ENCODE assay signal across 24 mouse cellular contexts in the genomic region with DNA sequence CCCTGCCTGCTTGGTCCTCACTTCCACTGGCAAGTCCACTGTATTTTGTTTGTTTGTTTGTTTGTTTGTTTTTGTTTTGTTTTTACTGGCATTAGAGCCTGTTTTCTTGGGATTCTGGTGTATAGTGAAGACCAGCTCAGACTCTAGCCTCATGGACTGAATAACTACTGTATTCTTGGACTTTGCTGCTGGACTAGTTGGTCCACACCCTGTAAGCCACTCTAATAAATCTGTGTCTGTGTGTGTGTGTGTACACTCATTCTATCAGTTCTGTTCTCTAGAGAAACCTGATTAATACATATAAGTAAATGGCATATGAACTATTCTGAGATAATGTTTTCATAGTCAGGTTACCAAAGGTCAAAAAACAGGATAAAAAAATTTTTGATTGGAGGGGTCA. TPM values are rescaled to one million over a fixed set of nuclear protein-coding genes. Genes with fewer than 3 reads are reported as not detected.
DNase-seq lines count a peak whose midpoint lies in the region; ATAC-seq and TF ChIP-seq lines count a peak whose summit lies in the region.
"Had no signal": no experiment of that assay in that cellular context is flagged by ENCODE, and none has a peak within 500 bp of the region (broad histone marks: within the 10 kb centered on the region; RNA-seq: fewer than 3 reads in every experiment).

No protein-coding gene starts in this region.

- H3K9ac ChIP-seq in intestine, embryonic 16.5 days (ENCODE audit: low read depth, low read length): no peak overlapping the region
- H3K9ac ChIP-seq in intestine, embryonic 15.5 days: no peak overlapping the region
- no peak overlapping the region for H3K9ac ChIP-seq in intestine, postnatal 0 days (ENCODE audit: low read depth, low read length)
- H3K9ac ChIP-seq in stomach, postnatal 0 days (ENCODE audit: low read length): no peak overlapping the region
- H3K9ac ChIP-seq: embryonic facial prominence, embryonic 12.5 days; forebrain, embryonic 13.5 days; forebrain, embryonic 15.5 days; forebrain, postnatal 0 days had no signal

- ATAC-seq in intestine, embryonic 16.5 days: peak; percentile 52; the same call in 1 of the 2 replicates
- ATAC-seq in intestine, embryonic 15.5 days: no peak
- ATAC-seq in intestine, postnatal 0 days: peak; percentile 73
- ATAC-seq in stomach, postnatal 0 days (ENCODE audit: low FRiP score, low TSS enrichment): peak; percentile 51; the same call in 1 of the 2 replicates
- ATAC-seq in cerebellum, adult (ENCODE audit: insufficient number of reproducible peaks, low FRiP score, low TSS enrichment): no peak
- ATAC-seq: activated CD4-positive, CD25-positive, alpha-beta regulatory T cell, adult 4 months; CD4-positive, CD25-positive, alpha-beta regulatory T cell, adult 4 months; forebrain, embryonic 13.5 days; forebrain, embryonic 15.5 days; forebrain, postnatal 0 days; Patski had no signal

- no peak for TF ChIP-seq EP300 in stomach, postnatal 0 days (optimal IDR thresholded peaks at IDR 0.05)

- H3K9me3 ChIP-seq in intestine, embryonic 16.5 days (ENCODE audit: control insufficient read depth, low read length): no peaks in the 10 kb centered on the region
- H3K9me3 ChIP-seq in intestine, embryonic 15.5 days: no peaks in the 10 kb centered on the region
- H3K9me3 ChIP-seq in intestine, postnatal 0 days (ENCODE audit: control insufficient read depth): no peaks in the 10 kb centered on the region
- H3K9me3 ChIP-seq in stomach, postnatal 0 days (ENCODE audit: control insufficient read depth, low read length): no peaks in the 10 kb centered on the region
- H3K9me3 ChIP-seq: embryonic facial prominence, embryonic 10.5 days; embryonic facial prominence, embryonic 12.5 days; forebrain, embryonic 13.5 days; forebrain, embryonic 15.5 days; G1E had no signal

- H3K4me3 ChIP-seq in intestine, embryonic 16.5 days (ENCODE audit: low read length): no peak overlapping the region
- H3K4me3 ChIP-seq in intestine, embryonic 15.5 days (replicated peaks): no peak overlapping the region
- no peak overlapping the region for H3K4me3 ChIP-seq in intestine, postnatal 0 days (ENCODE audit: low read depth, low read length)
- H3K4me3 ChIP-seq in stomach, postnatal 0 days (ENCODE audit: low read depth, low read length): no peak overlapping the region
- H3K4me3 ChIP-seq: embryonic facial prominence, embryonic 10.5 days; embryonic facial prominence, embryonic 12.5 days; forebrain, embryonic 13.5 days; forebrain, embryonic 15.5 days had no signal

- no peak for TF ChIP-seq CTCF in intestine, postnatal 0 days (IDR thresholded peaks at IDR 0.05; ENCODE audit: low read depth)
- TF ChIP-seq CTCF in stomach, postnatal 0 days (IDR thresholded peaks at IDR 0.05; ENCODE audit: low read depth): no peak

- no peaks in the 10 kb centered on the region for H3K36me3 ChIP-seq in intestine, embryonic 16.5 days (ENCODE audit: control insufficient read depth, insufficient read depth, low read length)
- no peaks in the 10 kb centered on the region for H3K36me3 ChIP-seq in intestine, embryonic 15.5 days
- H3K36me3 ChIP-seq in intestine, postnatal 0 days (ENCODE audit: control insufficient read depth, insufficient read depth): peaks cover 9% of the 10 kb centered on the region; the same call in 1 of the 2 replicates
- no peaks in the 10 kb centered on the region; the same call in 1 of the 2 replicates for H3K36me3 ChIP-seq in stomach, postnatal 0 days (ENCODE audit: control insufficient read depth, insufficient read depth, low read length)
- H3K36me3 ChIP-seq: embryonic facial prominence, embryonic 12.5 days had no signal

- H3K27ac ChIP-seq in intestine, embryonic 16.5 days (ENCODE audit: low read length): no peak overlapping the region
- H3K27ac ChIP-seq in intestine, embryonic 15.5 days: no peak overlapping the region
- peak overlapping the region; percentile 50; the same call in 1 of the 2 replicates for H3K27ac ChIP-seq in intestine, postnatal 0 days (ENCODE audit: low read depth, low read length)
- no peak overlapping the region for H3K27ac ChIP-seq in stomach, postnatal 0 days (replicated peaks)
- H3K27ac ChIP-seq: embryonic facial prominence, embryonic 10.5 days; embryonic facial prominence, embryonic 12.5 days; forebrain, embryonic 13.5 days; forebrain, embryonic 15.5 days had no signal

- no peak for DNase-seq in stomach, postnatal 0 days (ENCODE audit: low spot score)
- DNase-seq: adrenal gland, adult 8-10 months; adrenal gland, postnatal 14 days; adrenal gland, postnatal 36 days; B cell, adult 2 months; cerebellum, adult 11 months; cerebellum, adult 18-20 months; cerebellum, adult 8-10 months; cerebellum, adult 9-11 months; cerebellum, postnatal 14 days; forebrain, postnatal 0 days had no signal

- no peaks in the 10 kb centered on the region for H3K27me3 ChIP-seq in intestine, embryonic 16.5 days (replicated peaks; ENCODE audit: control insufficient read depth, insufficient read depth, low read length)
- H3K27me3 ChIP-seq in intestine, embryonic 15.5 days (replicated peaks): no peaks in the 10 kb centered on the region
- no peaks in the 10 kb centered on the region for H3K27me3 ChIP-seq in intestine, postnatal 0 days (replicated peaks; ENCODE audit: control insufficient read depth, insufficient read depth, low read length)
- H3K27me3 ChIP-seq in stomach, postnatal 0 days (ENCODE audit: control insufficient read depth, insufficient read depth, low read length): no peaks in the 10 kb centered on the region
- H3K27me3 ChIP-seq: CH12.LX; embryonic facial prominence, embryonic 12.5 days; forebrain, embryonic 13.5 days; forebrain, embryonic 15.5 days; Patski had no signal

- H3K4me2 ChIP-seq in intestine, embryonic 16.5 days (ENCODE audit: low read depth, low read length): no peak overlapping the region
- no peak overlapping the region for H3K4me2 ChIP-seq in intestine, embryonic 15.5 days (replicated peaks)
- no peak overlapping the region for H3K4me2 ChIP-seq in intestine, postnatal 0 days (replicated peaks; ENCODE audit: low read depth)
- H3K4me2 ChIP-seq in stomach, postnatal 0 days (replicated peaks; ENCODE audit: low read depth): no peak overlapping the region
- H3K4me2 ChIP-seq: embryonic facial prominence, embryonic 12.5 days; forebrain, embryonic 13.5 days; forebrain, embryonic 15.5 days had no signal

- H3K4me1 ChIP-seq in intestine, embryonic 16.5 days (ENCODE audit: control insufficient read depth, insufficient read depth, low read length): peaks cover 5% of the 10 kb centered on the region; the same call in 1 of the 2 replicates
- H3K4me1 ChIP-seq in intestine, embryonic 15.5 days (replicated peaks): no peaks in the 10 kb centered on the region
- H3K4me1 ChIP-seq in intestine, postnatal 0 days (replicated peaks; ENCODE audit: control insufficient read depth, insufficient read depth, low read length): no peaks in the 10 kb centered on the region
- H3K4me1 ChIP-seq in stomach, postnatal 0 days (replicated peaks; ENCODE audit: control insufficient read depth, insufficient read depth): no peaks in the 10 kb centered on the region
- H3K4me1 ChIP-seq: embryonic facial prominence, embryonic 10.5 days; embryonic facial prominence, embryonic 12.5 days; forebrain, embryonic 13.5 days; forebrain, embryonic 15.5 days had no signal

RNA-seq across cellular contexts. Expression of a gene that starts 8.1 kb away (rescaled TPM):
- polyA plus RNA-seq in intestine, embryonic 16.5 days (2015; fragmentation: Nextera tagmentation; extraction: Ambion mirVana): 15.6 and 15.8 TPM in 2 replicates
- polyA plus RNA-seq in intestine, embryonic 15.5 days (2015; fragmentation: Nextera tagmentation; extraction: Ambion mirVana): 13.9 and 14.3 TPM in 2 replicates
- polyA plus RNA-seq in intestine, postnatal 0 days (2015; fragmentation: Nextera tagmentation; extraction: Ambion mirVana): 11.1 and 11.7 TPM in 2 replicates
- 13.3 and 15.8 TPM in 2 replicates for polyA plus RNA-seq in stomach, postnatal 0 days (2015; fragmentation: Nextera tagmentation; extraction: Ambion mirVana)

RNA-seq across cellular contexts. Expression of a gene that starts 8.2 kb away (rescaled TPM):
- 41.1 and 44.0 TPM in 2 replicates for polyA plus RNA-seq in intestine, embryonic 16.5 days (2015; fragmentation: Nextera tagmentation; extraction: Ambion mirVana)
- polyA plus RNA-seq in intestine, embryonic 15.5 days (2015; fragmentation: Nextera tagmentation; extraction: Ambion mirVana): 29.7 and 31.6 TPM in 2 replicates
- 24.6 and 26.4 TPM in 2 replicates for polyA plus RNA-seq in intestine, postnatal 0 days (2015; fragmentation: Nextera tagmentation; extraction: Ambion mirVana)
- polyA plus RNA-seq in stomach, postnatal 0 days (2015; fragmentation: Nextera tagmentation; extraction: Ambion mirVana): 54.1 TPM in 2 replicates

RNA-seq across cellular contexts. Expression of a gene that starts 26.7 kb away (rescaled TPM):
- polyA plus RNA-seq in intestine, embryonic 16.5 days (2015; fragmentation: Nextera tagmentation; extraction: Ambion mirVana): 48.8 and 57.5 TPM in 2 replicates
- 42.2 and 43.3 TPM in 2 replicates for polyA plus RNA-seq in intestine, embryonic 15.5 days (2015; fragmentation: Nextera tagmentation; extraction: Ambion mirVana)
- polyA plus RNA-seq in intestine, postnatal 0 days (2015; fragmentation: Nextera tagmentation; extraction: Ambion mirVana): 133 and 136 TPM in 2 replicates
- 37.2 and 37.7 TPM in 2 replicates for polyA plus RNA-seq in stomach, postnatal 0 days (2015; fragmentation: Nextera tagmentation; extraction: Ambion mirVana)

RNA-seq across cellular contexts. Expression of a gene that starts 45.9 kb away (rescaled TPM):
- 33.1 and 35.2 TPM in 2 replicates for polyA plus RNA-seq in intestine, embryonic 16.5 days (2015; fragmentation: Nextera tagmentation; extraction: Ambion mirVana)
- 33.5 and 36.0 TPM in 2 replicates for polyA plus RNA-seq in intestine, embryonic 15.5 days (2015; fragmentation: Nextera tagmentation; extraction: Ambion mirVana)
- polyA plus RNA-seq in intestine, postnatal 0 days (2015; fragmentation: Nextera tagmentation; extraction: Ambion mirVana): 25.2 and 28.5 TPM in 2 replicates
- 120 and 130 TPM in 2 replicates for polyA plus RNA-seq in stomach, postnatal 0 days (2015; fragmentation: Nextera tagmentation; extraction: Ambion mirVana)

Comparison
In these comparisons a context has a peak if more than half of its experiments do, and no peak if none do; other contexts are left out.
1. ATAC-seq: peak in intestine, embryonic 16.5 days (single experiment), intestine, postnatal 0 days (single experiment) and stomach, postnatal 0 days (single experiment); none in intestine, embryonic 15.5 days (single experiment) and cerebellum, adult (single experiment).